Mouse (Mus musculus): Measurements from ENCODE around the gene Lmf2.

GRCm38 (mm10) chr15:89377938-89378828 is 22.7 kb upstream of the Lmf2 start:
- TF ChIP-seq POLR2A (IDR thresholded peaks at IDR 0.05; ENCODE audit: borderline replicate concordance, extremely low read depth, insufficient read depth, insufficient read length, poor library complexity, severe bottlenecking), result no peak
- no peak for TF ChIP-seq CTCF (IDR thresholded peaks at IDR 0.05; ENCODE audit: borderline replicate concordance, extremely low read depth, insufficient read depth, insufficient read length)

Measured in brain, embryonic 14.5 days (tissue).